Mouse (Mus musculus) cerebellum, adult 2 months (tissue): ENCODE measurements around the gene Aldh1l1.

Experiments used
- CTCF ChIP-seq: fragments of 200-500 bp; IDR thresholded peaks from 2 replicates; pipeline ENCODE4 v1.5.1; 2011; ENCODE audit warnings: low read depth, mild to moderate bottlenecking, control low read depth, low read length, moderate library complexity, borderline replicate concordance; ENCODE audit not compliant: insufficient read depth
- POLR2A ChIP-seq: fragments of 200-500 bp; IDR thresholded peaks from 2 replicates; pipeline ENCODE4 v1.6.1; 2011; ENCODE audit warnings: low read length, control low read depth, borderline replicate concordance; ENCODE audit not compliant: insufficient read depth

DNA sequence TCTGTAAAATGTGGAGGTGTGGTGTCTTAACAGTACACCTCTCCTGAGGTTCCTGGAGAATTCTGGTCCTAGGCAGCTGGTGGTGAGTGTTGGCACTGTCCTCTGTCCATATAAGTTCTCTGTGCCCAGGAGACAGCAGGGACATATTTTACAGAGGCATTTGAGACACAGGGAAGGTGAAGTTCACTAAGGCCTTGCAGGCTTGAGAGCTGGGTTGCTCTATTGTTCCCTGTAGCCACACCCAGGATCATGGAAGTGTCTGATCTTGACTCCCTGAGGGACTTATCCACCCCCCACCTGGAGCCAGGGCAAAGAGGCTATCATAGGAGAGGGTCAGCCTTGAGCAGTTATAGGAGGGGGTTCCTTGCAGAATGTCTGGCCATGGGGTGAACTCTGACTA lies 65.0 kb downstream of the Aldh1l1 start:
- TF ChIP-seq CTCF (no peak), POLR2A (no peak)
